Mouse (Mus musculus): ENCODE results near the gene Exoc3l2.

The Exoc3l2 gene

DNA sequence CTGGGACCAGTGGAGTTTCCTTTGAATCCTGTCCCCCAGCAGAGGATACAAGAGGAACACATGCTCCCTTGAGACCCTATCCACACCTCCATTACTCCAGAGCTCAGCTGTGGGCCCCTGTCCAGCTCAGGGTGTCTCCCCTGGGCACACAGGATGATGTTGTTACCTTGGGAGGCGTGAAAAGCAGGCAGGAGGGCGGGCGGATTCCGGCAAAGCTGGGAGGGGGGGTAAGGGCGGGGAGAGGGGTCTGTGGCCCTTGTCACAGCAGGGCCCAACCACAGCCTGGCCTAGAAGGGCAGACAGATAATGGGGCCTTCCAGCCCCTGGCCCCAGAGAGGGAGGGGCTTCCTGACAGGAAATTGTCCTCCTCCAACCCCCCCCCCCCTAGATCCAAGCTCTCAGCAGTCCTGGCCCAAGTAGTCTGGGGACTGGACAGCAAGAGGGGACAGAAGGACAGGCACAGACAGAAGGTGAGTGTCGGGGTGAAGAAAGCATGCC lies at the start of gene Exoc3l2:
Gene Exoc3l2 (plus strand): TSS at position 448 of the 498 bp plus-strand sequence.
- in situ Hi-C loops (cut with MboI, MseI): no loop called here

DNA sequence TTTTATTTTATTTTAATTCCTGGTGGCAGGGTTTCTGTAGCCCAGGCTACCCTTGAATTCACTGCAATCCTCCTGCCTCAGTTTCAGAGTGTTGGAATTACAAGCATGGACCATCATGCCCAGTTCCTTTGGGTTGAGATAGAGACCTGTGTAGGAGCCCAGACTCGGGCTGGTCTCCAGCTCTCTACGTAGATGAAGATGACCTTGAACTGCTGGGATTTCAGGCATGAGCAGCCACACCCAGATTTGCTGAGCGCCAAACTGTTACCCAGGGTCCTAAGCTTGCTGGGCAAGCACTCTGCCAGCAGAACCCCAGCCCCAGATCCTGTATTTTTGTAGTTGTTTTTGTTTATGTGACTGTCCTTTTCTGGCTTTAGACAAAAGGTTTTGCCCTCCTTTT lies 49.6 kb upstream of the Exoc3l2 start:
- in situ Hi-C loops (cut with MboI, MseI): no loop called here

GRCm38 (mm10) chr7:19416590-19416989 lies 46.5 kb upstream of the Exoc3l2 start:
- in situ Hi-C loops (cut with MboI, MseI): no loop called here

DNA sequence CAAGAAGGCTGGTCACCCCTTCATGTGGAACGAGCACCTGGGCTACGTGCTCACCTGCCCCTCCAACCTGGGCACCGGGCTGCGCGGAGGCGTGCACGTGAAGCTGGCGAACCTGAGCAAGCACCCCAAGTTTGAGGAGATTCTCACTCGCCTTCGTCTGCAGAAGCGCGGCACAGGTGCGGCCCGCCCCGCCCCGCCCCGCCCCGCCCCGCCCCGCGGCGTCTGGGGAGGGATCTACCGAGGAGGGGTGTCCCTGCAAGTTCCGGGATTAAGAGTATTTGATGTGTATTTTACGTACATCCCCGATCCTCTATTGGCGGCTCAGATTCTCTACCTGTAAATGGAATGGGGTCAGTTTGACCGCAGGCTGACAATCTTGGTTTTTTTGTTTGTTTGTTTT lies 43.0 kb upstream of the Exoc3l2 start:
- in situ Hi-C loops (cut with MboI, MseI): no loop called here

DNA sequence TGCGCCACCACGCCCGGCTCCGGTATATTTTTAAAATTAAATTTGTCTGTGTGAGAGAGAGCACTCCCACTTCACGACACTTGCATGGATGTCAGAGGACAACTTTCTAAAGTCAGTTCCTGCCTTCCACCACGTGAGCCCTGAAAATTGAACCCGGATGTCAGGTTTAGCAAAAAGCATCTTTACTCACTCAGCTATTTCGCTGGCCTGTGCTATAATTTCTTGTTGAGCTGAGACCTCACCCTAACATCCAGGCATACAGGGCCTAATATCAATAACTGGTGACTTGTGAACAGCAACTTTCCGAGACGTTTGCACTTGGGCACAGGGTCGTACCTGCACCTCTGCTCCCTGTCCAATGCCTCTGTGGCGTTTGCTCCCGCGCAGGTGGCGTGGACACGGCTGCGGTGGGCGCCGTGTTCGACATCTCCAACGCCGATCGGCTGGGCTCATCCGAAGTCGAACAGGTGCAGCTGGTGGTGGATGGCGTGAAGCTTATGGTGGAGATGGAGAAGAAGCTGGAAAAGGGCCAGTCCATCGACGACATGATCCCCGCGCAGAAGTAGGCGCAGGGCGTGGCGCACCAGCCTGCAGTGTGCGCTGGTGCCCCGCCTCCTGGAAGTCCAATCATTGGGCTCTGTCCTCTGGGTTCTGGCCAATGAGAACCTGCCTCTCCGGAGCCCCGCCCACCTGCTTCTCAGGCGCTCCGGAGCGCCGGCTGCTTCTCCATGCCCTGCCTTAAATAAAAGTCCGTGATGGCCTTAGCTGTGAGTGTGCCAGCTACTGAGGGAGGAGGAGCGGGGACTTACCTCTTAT lies 42.1 kb upstream of the Exoc3l2 start:
- in situ Hi-C loops (cut with MboI, MseI): no loop called here

- in situ Hi-C loops (cut with MboI, MseI): no loop called here
Measured at GRCm38 (mm10) chr7:19423083-19423482, 40.0 kb upstream of the Exoc3l2 start.

DNA sequence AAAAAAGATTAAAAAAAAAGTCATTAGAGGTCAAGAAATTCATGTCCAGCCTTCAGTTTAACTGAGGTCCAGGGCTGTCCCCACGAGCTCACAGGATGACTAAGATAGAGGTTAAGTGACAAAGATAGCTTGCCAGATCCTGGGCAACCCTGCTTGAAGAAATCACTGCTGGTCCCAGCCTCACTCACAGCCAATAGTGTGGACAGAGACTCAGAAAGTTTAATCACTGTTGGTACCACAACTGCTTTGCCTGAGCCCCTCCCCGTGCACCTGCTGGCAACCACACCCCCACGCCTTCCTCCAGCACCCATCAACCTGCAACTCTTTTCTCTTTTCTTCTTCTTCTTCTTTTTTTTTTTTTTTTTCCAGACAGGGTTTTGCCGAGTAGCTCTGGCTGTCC lies 39.1 kb upstream of the Exoc3l2 start:
- in situ Hi-C loops (cut with MboI, MseI): no loop called here

DNA sequence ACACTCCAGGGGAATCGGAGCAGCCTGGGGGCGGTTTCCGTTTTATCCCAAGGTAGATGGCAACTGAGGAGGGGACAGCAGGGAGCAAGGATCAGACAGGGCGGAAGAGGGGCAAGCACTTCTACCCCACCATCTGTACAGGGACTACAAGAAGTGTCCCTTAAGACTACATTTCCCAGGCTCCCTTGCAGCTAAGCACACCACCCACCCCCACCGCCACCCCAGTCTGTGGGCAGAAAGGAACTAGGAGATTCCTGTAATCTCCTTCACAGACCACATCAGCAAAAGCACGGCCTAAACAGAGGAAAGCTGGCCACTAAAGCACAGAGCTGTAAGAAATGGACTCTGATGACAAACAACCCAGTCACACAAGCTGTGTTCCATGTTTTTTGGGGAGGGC lies 36.8 kb upstream of the Exoc3l2 start:
- in situ Hi-C loops (cut with MboI, MseI): no loop called here

GRCm38 (mm10) chr7:19426888-19427287 lies 36.2 kb upstream of the Exoc3l2 start:
- in situ Hi-C loops (cut with MboI, MseI): no loop called here

DNA sequence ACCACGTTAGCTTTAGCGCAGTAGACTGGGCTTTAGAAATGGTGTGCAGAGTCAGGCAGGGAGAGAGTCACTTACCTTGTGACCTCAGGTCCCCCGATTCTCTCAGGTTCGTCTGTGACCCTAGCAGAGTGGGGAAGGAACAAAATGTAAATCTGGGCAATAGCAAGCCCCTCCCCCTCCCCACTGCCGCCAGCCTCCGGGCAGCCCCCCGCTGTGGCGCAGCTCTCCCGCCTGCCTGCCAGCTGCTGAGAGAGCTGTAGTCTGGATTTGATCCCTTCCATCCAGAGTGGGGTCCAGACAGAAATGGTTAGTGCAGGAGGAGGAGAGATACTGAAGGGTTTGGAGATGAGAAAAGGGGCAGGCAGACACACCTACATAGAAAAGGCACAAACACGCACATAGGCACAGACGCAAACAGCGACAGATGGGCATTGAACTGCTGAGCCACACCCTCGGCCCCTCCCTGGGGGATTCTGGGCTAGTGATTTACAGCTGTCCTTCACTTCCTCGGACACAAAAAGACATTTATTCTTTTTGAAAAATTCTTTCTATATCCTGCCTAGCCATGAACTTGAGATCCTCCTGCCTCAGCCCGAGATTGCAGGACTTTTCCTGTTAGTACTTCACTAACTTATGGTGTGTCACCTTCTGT lies 35.0 kb upstream of the Exoc3l2 start:
- in situ Hi-C loops (cut with MboI, MseI): no loop called here

GRCm38 (mm10) chr7:19429726-19430125 lies 33.4 kb upstream of the Exoc3l2 start:
- in situ Hi-C loops (cut with MboI, MseI): no loop called here

GRCm38 (mm10) chr7:19430402-19430801 lies 32.7 kb upstream of the Exoc3l2 start:
- in situ Hi-C loops (cut with MboI, MseI): no loop called here

DNA sequence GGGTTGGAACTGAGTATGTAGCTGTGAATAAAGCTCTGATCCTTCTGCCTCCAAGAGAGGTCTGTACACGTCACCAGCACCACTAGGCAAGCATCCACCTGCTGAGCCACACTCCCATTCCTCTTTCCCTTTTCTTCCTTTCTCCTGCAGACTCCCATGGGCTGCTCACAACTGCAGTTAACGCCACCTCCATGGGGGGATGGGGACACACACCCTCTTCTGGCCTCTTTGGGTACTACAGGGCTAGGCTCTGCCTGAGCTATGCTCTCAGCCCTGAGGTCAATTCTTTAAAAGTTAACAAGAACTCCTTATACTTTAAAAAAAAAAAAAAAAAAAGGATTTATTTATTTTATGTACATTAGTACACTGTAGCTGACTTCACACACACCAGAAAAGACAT lies 30.7 kb upstream of the Exoc3l2 start:
- in situ Hi-C loops (cut with MboI, MseI): no loop called here

GRCm38 (mm10) chr7:19436276-19436675 lies 26.9 kb upstream of the Exoc3l2 start:
- in situ Hi-C loops (cut with MboI, MseI): no loop called here

DNA sequence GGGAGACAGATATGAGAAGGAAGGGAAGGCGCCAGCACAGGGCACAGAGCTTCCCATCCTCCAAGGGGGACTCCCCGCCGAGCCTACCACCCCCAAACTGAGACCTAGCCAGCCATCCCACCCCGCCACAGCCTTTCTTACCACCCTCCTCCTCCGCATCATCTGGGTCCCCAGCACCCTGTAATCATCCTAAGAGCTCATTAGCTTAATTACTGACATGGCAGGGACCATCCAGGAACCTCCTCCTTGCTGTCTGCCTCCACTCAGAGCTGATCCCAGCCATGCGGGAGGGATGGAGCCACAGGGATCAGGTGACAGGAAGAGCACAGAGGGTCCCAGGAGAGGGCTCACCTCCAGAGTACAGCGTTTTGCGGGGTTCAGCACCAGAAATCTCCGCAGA lies 26.1 kb upstream of the Exoc3l2 start:
- in situ Hi-C loops (cut with MboI, MseI): no loop called here

GRCm38 (mm10) chr7:19441448-19442091 lies 21.6 kb upstream of the Exoc3l2 start:
- in situ Hi-C loops (cut with MboI, MseI): no loop called here

- in situ Hi-C loops (cut with MboI, MseI): no loop called here
Measured at GRCm38 (mm10) chr7:19443344-19443743, 19.8 kb upstream of the Exoc3l2 start.

DNA sequence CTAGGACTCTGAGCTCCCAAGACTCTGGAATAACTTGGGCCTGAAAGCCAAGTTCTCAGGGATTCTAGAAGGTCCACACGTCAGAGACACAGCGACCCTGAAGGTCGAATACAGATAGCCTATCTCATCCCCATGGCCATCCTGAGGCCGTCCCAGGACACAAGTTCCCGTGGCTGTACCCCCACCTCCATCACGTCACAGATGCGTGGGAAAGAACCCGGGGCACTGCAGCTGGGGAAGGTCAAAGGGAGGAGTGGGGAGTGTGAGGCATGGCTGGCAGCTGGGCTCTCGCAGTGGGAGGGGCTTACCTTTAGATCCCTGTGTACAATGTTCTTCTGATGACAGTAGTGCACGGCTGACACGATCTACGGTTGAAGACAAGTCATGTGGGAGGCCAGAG lies 18.3 kb upstream of the Exoc3l2 start:
- in situ Hi-C loops (cut with MboI, MseI): no loop called here

DNA sequence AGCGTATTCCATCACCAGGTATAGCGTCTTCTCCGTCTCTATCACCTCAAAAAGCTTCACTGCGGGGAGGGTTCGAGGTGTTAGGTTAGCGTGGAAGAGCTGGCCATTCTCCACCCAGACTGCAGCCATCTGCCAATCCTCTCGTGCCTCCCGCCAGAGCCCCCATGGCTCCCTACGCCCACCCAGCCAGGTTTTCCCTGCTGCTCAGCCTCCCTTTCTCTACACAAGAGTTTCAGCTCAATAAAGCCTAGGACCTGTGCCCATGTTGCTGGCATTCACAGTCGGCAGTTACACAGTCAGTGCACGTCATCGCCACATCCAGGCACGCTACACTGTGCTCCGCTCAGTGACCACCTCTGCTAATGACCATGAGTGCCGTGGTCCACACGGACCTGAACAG lies 15.4 kb upstream of the Exoc3l2 start:
- in situ Hi-C loops (cut with MboI, MseI): no loop called here

GRCm38 (mm10) chr7:19449165-19449564 lies 14.0 kb upstream of the Exoc3l2 start:
- in situ Hi-C loops (cut with MboI, MseI): no loop called here

DNA sequence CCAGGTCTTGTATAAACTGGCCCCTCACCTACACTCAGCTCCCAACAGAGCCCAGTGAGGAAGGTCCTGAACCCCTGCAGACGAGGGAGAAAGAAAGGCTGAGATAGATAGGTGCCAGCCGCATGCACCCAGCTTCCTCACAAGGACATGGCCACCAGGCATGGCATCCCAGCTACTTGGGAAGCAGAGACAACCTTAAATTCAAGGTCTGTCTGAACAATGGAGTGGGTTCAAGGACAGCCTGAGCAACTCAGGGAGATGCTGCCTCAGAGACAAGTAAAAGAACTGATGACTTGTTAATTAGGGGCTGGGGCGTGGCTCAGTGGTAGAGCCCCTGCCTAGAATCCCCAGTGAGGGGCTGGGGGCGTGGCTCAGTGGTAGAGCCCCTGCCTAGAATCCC lies 7.9 kb upstream of the Exoc3l2 start:
- in situ Hi-C loops (cut with MboI, MseI): loop anchor here (5.0 kb wide), 1 partner anchor 63 kb away; no protein-coding TSS in a partner anchor

DNA sequence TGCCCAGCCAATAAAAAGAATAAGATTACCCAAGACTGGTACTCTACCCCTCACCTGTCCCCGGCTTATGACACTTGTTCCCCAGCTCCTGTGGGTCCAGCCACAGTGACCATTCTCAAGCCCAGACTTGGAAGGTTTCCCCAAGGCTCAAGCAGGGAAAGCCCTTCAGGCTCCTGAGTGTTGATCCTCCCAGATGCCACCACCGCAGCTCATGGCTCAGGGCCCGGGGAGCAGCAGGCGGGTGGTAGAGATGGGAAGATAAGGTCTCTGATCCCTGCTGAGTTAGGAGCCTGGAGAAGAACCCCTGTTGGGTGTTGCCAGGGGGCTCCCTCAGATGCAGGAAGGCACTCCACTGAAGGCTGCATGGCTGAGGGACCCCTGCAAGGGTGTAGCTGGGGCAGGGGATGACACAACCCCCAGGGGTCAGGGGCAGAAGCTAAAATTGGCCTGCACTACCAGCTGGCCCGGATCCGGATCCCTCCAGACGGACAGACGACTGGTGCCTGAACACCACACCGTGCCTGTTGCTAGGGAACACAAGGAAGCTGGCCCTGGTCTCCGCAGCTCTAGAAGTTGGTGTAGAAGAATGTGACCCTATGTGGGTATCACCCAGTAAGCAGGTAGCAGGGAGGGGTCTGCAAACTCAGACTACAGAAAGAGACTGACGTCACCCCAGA lies 7.2 kb upstream of the Exoc3l2 start:
- in situ Hi-C loops (cut with MboI, MseI): loop anchor here (5.0 kb wide), 1 partner anchor 64 kb away; no protein-coding TSS in a partner anchor

Data from T-helper 2 cell (primary cell).